Mouse (Mus musculus) CH12.LX (cell line): ENCODE results near the gene Commd8. TPM values are rescaled to one million over a fixed set of nuclear protein-coding genes. Genes with fewer than 3 reads are reported as not detected.

Experiments
- DNase-seq: peaks from one replicate; pipeline ENCODE4 v3.0.0-alpha.2; 2013; ENCODE audit errors: extremely low read depth
- H3K27ac ChIP-seq: 2 replicates; pipeline ENCODE4 v1.5.1; 2012; ENCODE audit warnings: low read depth, mild to moderate bottlenecking, control low read depth, moderate library complexity; ENCODE audit not compliant: insufficient read depth
- H3K27me3 ChIP-seq: replicated peaks from 2 replicates; pipeline ENCODE3; 2012; ENCODE audit warnings: inconsistent platforms
- H3K36me3 ChIP-seq, 2 experiments: replicated peaks in 1 of 2; 2 replicates each; pipeline versions ENCODE3 to v1.6.1; 2012; ENCODE audit warnings: inconsistent platforms in 1 of 2, low read length in 1 of 2, mild to moderate bottlenecking in 1 of 2, mixed read lengths in 1 of 2, moderate library complexity in 1 of 2; ENCODE audit not compliant: control insufficient read depth in 1 of 2, insufficient read depth in 1 of 2
- H3K4me1 ChIP-seq, 2 experiments: 2 replicates each; pipeline ENCODE4 v1.6.1; 2012; ENCODE audit warnings: inconsistent platforms in 1 of 2, moderate library complexity in 1 of 2; ENCODE audit not compliant: insufficient read depth in 2 of 2, control insufficient read depth in 1 of 2
- H3K4me2 ChIP-seq: 2 replicates; pipeline ENCODE4 v1.6.1; 2012; ENCODE audit warnings: low read depth, mild to moderate bottlenecking, control low read depth; ENCODE audit not compliant: poor library complexity, insufficient read depth, severe bottlenecking
- H3K4me3 ChIP-seq, 3 experiments: fragments of 150-350 bp in 1 of 3; sonication (generic) in 1 of 3; replicated peaks in 1 of 3; 2 replicates each; pipeline versions ENCODE3 to v1.5.1; 2011 to 2012; ENCODE audit warnings: low read depth in 2 of 3, low read length in 2 of 3, mild to moderate bottlenecking in 2 of 3, moderate library complexity in 2 of 3, control low read depth in 1 of 3, improper control_type of control experiment in 1 of 3, inconsistent platforms in 1 of 3, mixed read lengths in 1 of 3; ENCODE audit not compliant: poor library complexity in 1 of 3
- H3K79me2 ChIP-seq: replicated peaks from 2 replicates; pipeline ENCODE4 v1.6.1; 2012; ENCODE audit warnings: mild to moderate bottlenecking, moderate library complexity; ENCODE audit not compliant: control insufficient read depth, poor library complexity, insufficient read depth, severe bottlenecking; ENCODE audit errors: extremely low read depth
- H3K9ac ChIP-seq: 2 replicates; pipeline ENCODE4 v1.6.1; 2012; ENCODE audit warnings: low read depth, mild to moderate bottlenecking, control low read depth, moderate library complexity; ENCODE audit not compliant: insufficient read depth
- H3K9me3 ChIP-seq: replicated peaks from 2 replicates; pipeline ENCODE3; 2012; ENCODE audit warnings: low read length, inconsistent platforms, mixed read lengths
- BHLHE40 ChIP-seq: IDR thresholded peaks from 2 replicates; pipeline ENCODE4 v1.6.1; 2011; ENCODE audit warnings: mild to moderate bottlenecking, low read depth, low read length, improper control_type of control experiment
- CHD1 ChIP-seq: IDR thresholded peaks from 2 replicates; pipeline ENCODE4 v1.6.1; 2012; ENCODE audit warnings: low read depth, low read length, improper control_type of control experiment, inconsistent platforms
- CHD2 ChIP-seq: IDR thresholded peaks from 2 replicates; pipeline ENCODE4 v1.6.1; 2011; ENCODE audit warnings: low read length, improper control_type of control experiment
- CTCF ChIP-seq, 2 experiments: IDR thresholded peaks in 1 of 2; conservative IDR thresholded peaks in 1 of 2; 2 replicates each; pipeline ENCODE4 v1.5.1; 2011 to 2012; ENCODE audit warnings: low read depth in 2 of 2, low read length in 2 of 2, improper control_type of control experiment in 1 of 2, inconsistent platforms in 1 of 2, mild to moderate bottlenecking in 1 of 2, moderate library complexity in 1 of 2
- E2F4 ChIP-seq: IDR thresholded peaks from 2 replicates; pipeline ENCODE4 v1.6.1; 2011; ENCODE audit warnings: low read depth, low read length, improper control_type of control experiment; ENCODE audit not compliant: insufficient replicate concordance
- ELF1 ChIP-seq: IDR thresholded peaks from 2 replicates; pipeline ENCODE4 v1.6.1; 2014; ENCODE audit warnings: low read depth, mild to moderate bottlenecking, inconsistent platforms, low read length, improper control_type of control experiment
- EP300 ChIP-seq: IDR thresholded peaks from 2 replicates; pipeline ENCODE4 v1.6.1; 2011; ENCODE audit warnings: low read length, improper control_type of control experiment
- ETS1 ChIP-seq: conservative IDR thresholded peaks from 2 replicates; pipeline ENCODE4 v1.6.1; 2012; ENCODE audit warnings: low read depth, mild to moderate bottlenecking, inconsistent platforms, low read length, improper control_type of control experiment, moderate library complexity
- GABPA ChIP-seq: IDR thresholded peaks from 2 replicates; pipeline ENCODE4 v1.6.1; 2012; ENCODE audit warnings: low read depth, low read length, improper control_type of control experiment, inconsistent platforms; ENCODE audit not compliant: insufficient replicate concordance
- HCFC1 ChIP-seq: IDR thresholded peaks from 2 replicates; pipeline ENCODE4 v1.6.1; 2012; ENCODE audit warnings: low read depth, mild to moderate bottlenecking, inconsistent platforms, low read length, improper control_type of control experiment
- IRF4 ChIP-seq: IDR thresholded peaks from 2 replicates; pipeline ENCODE4 v1.6.1; 2014; ENCODE audit warnings: low read depth, mild to moderate bottlenecking, inconsistent platforms, low read length, improper control_type of control experiment
- JUN ChIP-seq: IDR thresholded peaks from 2 replicates; pipeline ENCODE4 v1.6.1; 2011; ENCODE audit warnings: low read depth, mild to moderate bottlenecking, low read length, improper control_type of control experiment, moderate library complexity; ENCODE audit not compliant: insufficient read depth
- JUND ChIP-seq: conservative IDR thresholded peaks from 2 replicates; pipeline ENCODE4 v1.6.1; 2011; ENCODE audit warnings: low read depth, low read length, improper control_type of control experiment
- KAT2A ChIP-seq: IDR thresholded peaks from 2 replicates; pipeline ENCODE4 v1.6.1; 2012; ENCODE audit warnings: low read length, improper control_type of control experiment, inconsistent platforms; ENCODE audit not compliant: insufficient replicate concordance
- MAFK ChIP-seq: IDR thresholded peaks from 2 replicates; pipeline ENCODE4 v1.6.1; 2011; ENCODE audit warnings: low read length, improper control_type of control experiment; ENCODE audit not compliant: insufficient replicate concordance
- MAX ChIP-seq: IDR thresholded peaks from 2 replicates; pipeline ENCODE4 v1.6.1; 2011; ENCODE audit warnings: low read length, improper control_type of control experiment
- MAZ ChIP-seq: IDR thresholded peaks from 2 replicates; pipeline ENCODE4 v1.6.1; 2012; ENCODE audit warnings: low read depth, mild to moderate bottlenecking, inconsistent platforms, low read length, improper control_type of control experiment, moderate library complexity
- MEF2A ChIP-seq: IDR thresholded peaks from 2 replicates; pipeline ENCODE4 v1.6.1; 2014; ENCODE audit warnings: low read depth, mild to moderate bottlenecking, inconsistent platforms, low read length, improper control_type of control experiment, borderline replicate concordance
- MXI1 ChIP-seq: IDR thresholded peaks from 2 replicates; pipeline ENCODE4 v1.6.1; 2011; ENCODE audit warnings: mild to moderate bottlenecking, low read depth, low read length, improper control_type of control experiment
- MYC ChIP-seq: IDR thresholded peaks from 2 replicates; pipeline ENCODE4 v1.6.1; 2011; ENCODE audit warnings: low read depth, mild to moderate bottlenecking, improper control_type of control experiment, low read length
- NELFE ChIP-seq: IDR thresholded peaks from 2 replicates; pipeline ENCODE4 v1.6.1; 2011; ENCODE audit warnings: low read depth, low read length, improper control_type of control experiment
- NRF1 ChIP-seq: IDR thresholded peaks from 2 replicates; pipeline ENCODE4 v1.6.1; 2014; ENCODE audit warnings: low read depth, mild to moderate bottlenecking, inconsistent platforms, low read length, improper control_type of control experiment, moderate library complexity
- PAX5 ChIP-seq: IDR thresholded peaks from 2 replicates; pipeline ENCODE4 v1.6.1; 2012; ENCODE audit warnings: low read length, inconsistent platforms, mixed read lengths
- POLR2A ChIP-seq: IDR thresholded peaks from 2 replicates; pipeline ENCODE4 v1.6.1; 2011; ENCODE audit warnings: low read depth, mild to moderate bottlenecking, improper control_type of control experiment, low read length
- POLR2AphosphoS2 ChIP-seq: IDR thresholded peaks from 2 replicates; pipeline ENCODE4 v1.6.1; 2011; ENCODE audit warnings: low read depth, low read length, improper control_type of control experiment
- RAD21 ChIP-seq: IDR thresholded peaks from 2 replicates; pipeline ENCODE4 v1.6.1; 2011; ENCODE audit warnings: low read depth, mild to moderate bottlenecking, low read length, improper control_type of control experiment, moderate library complexity
- RCOR1 ChIP-seq: conservative IDR thresholded peaks from 2 replicates; pipeline ENCODE4 v1.6.1; 2012; ENCODE audit warnings: low read depth, mild to moderate bottlenecking, inconsistent platforms, low read length, improper control_type of control experiment
- SIN3A ChIP-seq: IDR thresholded peaks from 2 replicates; pipeline ENCODE4 v1.6.1; 2012; ENCODE audit warnings: low read length, improper control_type of control experiment, inconsistent platforms
- SMC3 ChIP-seq: IDR thresholded peaks from 2 replicates; pipeline ENCODE4 v1.6.1; 2011; ENCODE audit warnings: low read depth, low read length, improper control_type of control experiment
- TBP ChIP-seq: conservative IDR thresholded peaks from 2 replicates; pipeline ENCODE4 v1.6.1; 2011; ENCODE audit warnings: low read depth, low read length, improper control_type of control experiment
- TCF12 ChIP-seq: IDR thresholded peaks from 2 replicates; pipeline ENCODE4 v1.6.1; 2014; ENCODE audit warnings: low read depth, mild to moderate bottlenecking, inconsistent platforms, low read length, improper control_type of control experiment
- UBTF ChIP-seq: IDR thresholded peaks from 2 replicates; pipeline ENCODE4 v1.6.1; 2012; ENCODE audit warnings: low read depth, mild to moderate bottlenecking, inconsistent platforms, low read length, improper control_type of control experiment, moderate library complexity
- USF1 ChIP-seq: IDR thresholded peaks from 2 replicates; pipeline ENCODE4 v1.6.1; 2014; ENCODE audit warnings: low read depth, mild to moderate bottlenecking, inconsistent platforms, low read length, improper control_type of control experiment
- USF2 ChIP-seq: conservative IDR thresholded peaks from 2 replicates; pipeline ENCODE4 v1.6.1; 2011; ENCODE audit warnings: low read depth, low read length, improper control_type of control experiment
- ZC3H11A ChIP-seq: IDR thresholded peaks from 2 replicates; pipeline ENCODE4 v1.6.1; 2012; ENCODE audit warnings: low read depth, mild to moderate bottlenecking, inconsistent platforms, low read length, improper control_type of control experiment
- ZKSCAN1 ChIP-seq: IDR thresholded peaks from 2 replicates; pipeline ENCODE4 v1.6.1; 2012; ENCODE audit warnings: low read depth, inconsistent platforms, low read length, improper control_type of control experiment, borderline replicate concordance
- ZMIZ1 ChIP-seq: IDR thresholded peaks from 2 replicates; pipeline ENCODE4 v1.6.1; 2012; ENCODE audit warnings: low read depth, mild to moderate bottlenecking, inconsistent platforms, low read length, improper control_type of control experiment
- ZNF384 ChIP-seq: IDR thresholded peaks from 2 replicates; pipeline ENCODE4 v1.6.1; 2012; ENCODE audit warnings: low read depth, low read length, improper control_type of control experiment, inconsistent platforms
- dilution Hi-C: fragments of 300-500 bp; cut with MboI; formaldehyde crosslinking; loops from 2 replicates; pipeline ENCODE4 v1.14.3; 2020; ENCODE audit warnings: low sequenced_read_pairs; ENCODE audit not compliant: extremely low pct_unique_long_range_greater_than_20kb, extremely low pct_ligation_motif_present
- in situ Hi-C: fragments of 300-500 bp; cut with MboI; formaldehyde crosslinking; loops from 3 replicates; pipeline ENCODE4 v1.14.3; 2019; ENCODE audit warnings: low sequenced_read_pairs, low pct_ligation_motif_present, low pct_unique_long_range_greater_than_20kb, mixed read lengths
- polyA plus RNA-seq: library from polyadenylated mRNA; unstranded; fragments of >175 nt; gene quantifications from 2 replicates; pipeline ENCODE4 v1.2.1, GENCODE M21; 2012; ENCODE audit warnings: low read depth; ENCODE audit not compliant: insufficient read length
- total RNA-seq, 2 experiments: library from RNA; depleted of rRNA; stranded (reverse); fragments of 300-350 nt in 1 of 2; fragments of >200 nt in 1 of 2; gene quantifications; 2 replicates each; pipeline ENCODE4 v1.2.3; 2012 to 2014

Commd8 gene
- total and polyA plus RNA-seq, 3 experiments: 38.5 to 106 (median 47.4) TPM

DNA sequence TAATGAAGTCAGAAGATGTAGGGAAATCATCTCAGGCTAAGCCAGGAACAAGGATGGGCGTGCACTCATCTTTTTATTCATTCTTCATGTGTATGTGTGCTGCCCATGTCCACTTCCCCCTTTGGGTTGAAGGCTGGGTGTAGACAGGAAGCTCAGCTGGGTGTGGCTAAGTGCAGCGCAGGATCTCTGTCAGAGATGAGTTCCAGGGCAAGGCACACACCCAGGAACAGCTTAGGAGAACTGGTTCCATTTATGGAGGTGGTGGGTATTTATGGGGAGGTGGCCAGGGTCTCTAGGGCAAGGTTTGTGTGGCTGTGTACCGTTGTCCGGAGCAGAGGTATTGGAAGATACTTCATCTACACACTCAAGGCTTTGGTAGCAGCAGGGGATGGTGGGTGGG is 14.8 kb upstream of the Commd8 start:
- in situ Hi-C loops: no loop called here
- Histone ChIP-seq H3K4me3 (peak overlapping the region; percentile 52 to 62 (median 56)), H3K9me3 (no peaks in the 10 kb centered on the region), H3K79me2 (no peaks in the 10 kb centered on the region), H3K36me3 (no peaks in the 10 kb centered on the region), H3K27ac (peak overlapping the region; percentile 68; the same call in 1 of the 2 replicates), H3K27me3 (no peaks in the 10 kb centered on the region), H3K4me2 (peak overlapping the region; percentile 87), H3K4me1 (peaks cover 20 to 31% of the 10 kb centered on the region in 2 experiments), H3K9ac (peak overlapping the region; percentile 45)
- TF ChIP-seq BHLHE40 (peak; percentile 34; the same call in 1 of the 2 replicates), CHD2 (no peak), IRF4 (peak; percentile 62; the same call in 1 of the 2 replicates), NRF1 (peak; percentile 51; the same call in 1 of the 2 replicates), KAT2A (no peak), MAZ (no peak), MEF2A (peak; percentile 53; the same call in 1 of the 2 replicates), USF1 (no peak), EP300 (peak; percentile 53; the same call in 1 of the 2 replicates), JUN (no peak), POLR2AphosphoS2 (no peak), ZKSCAN1 (no peak), POLR2A (peak; percentile 75), TCF12 (peak; percentile 61), CTCF (conservative IDR thresholded peaks at IDR 0.05 in 1 of 2, IDR thresholded peaks at IDR 0.05 in 1 of 2; ENCODE audit: low read depth in 2 of 2, low read length in 2 of 2) (no peak), ETS1 (peak; percentile 29; the same call in 1 of the 2 replicates), RAD21 (no peak), E2F4 (no peak), UBTF (no peak), RCOR1 (0 out of 2 replicates have a peak, but pooled peaks have one; percentile 48), ELF1 (peak; percentile 85), TBP (0 out of 2 replicates have a peak, but pooled peaks have one; percentile 67), HCFC1 (peak; percentile 56), JUND (0 out of 2 replicates have a peak, but pooled peaks have one; percentile 9), MXI1 (peak; percentile 46; the same call in 1 of the 2 replicates), SMC3 (no peak), GABPA (no peak), MAFK (no peak), ZNF384 (no peak; the same call in 1 of the 2 replicates), PAX5 (no peak), MAX (0 out of 2 replicates have a peak, but pooled peaks have one; percentile 28), CHD1 (0 out of 2 replicates have a peak, but pooled peaks have one; percentile 58), USF2 (no peak), NELFE (peak; percentile 56; the same call in 1 of the 2 replicates), MYC (0 out of 2 replicates have a peak, but pooled peaks have one; percentile 39), SIN3A (peak; percentile 70), ZC3H11A (no peak), ZMIZ1 (no peak; the same call in 1 of the 2 replicates)
- dilution Hi-C loops: no loop called here
- peak; percentile 83 for DNase-seq
